Mouse (Mus musculus): ENCODE data around the gene Eif4h. TPM values are rescaled to one million over a fixed set of nuclear protein-coding genes. Genes with fewer than 3 reads are reported as not detected.

Gene Eif4h
- total RNA-seq, 2 experiments from 2014 or later: 322 to 329 TPM

GRCm38 (mm10) chr5:134571730-134572507 is 67.4 kb downstream of the Eif4h start:
- peak; percentile 44 to 61 for DNase-seq (ENCODE audit: low spot score in 2 of 2)

Small RNA genes within 50 kb of the gene (microRNA-seq; reads per million reads assigned to microRNA genes)
- 0 reads per million in 2 experiments for gene Mir7228

Other genes starting within 250 kb of the Eif4h start
- gene Gtf2ird1, start 182.8 kb downstream of the Eif4h start, total RNA-seq (2021): 10 to 100 TPM; 37.4 to 56.6 TPM
- 100 to 1,000 TPM; 116 to 119 TPM for gene Clip2, start 87.1 kb downstream of the Eif4h start, total RNA-seq (2021)
- gene Syna, start 79.3 kb downstream of the Eif4h start, total RNA-seq (2021): under 1 TPM in 1 of 2 experiments, not detected in 1; 0.21 TPM
- 10 to 100 TPM; 54.9 to 64.6 TPM for gene Rfc2, start 58.1 kb downstream of the Eif4h start, total RNA-seq (2021)
- gene Lat2, start 24.5 kb downstream of the Eif4h start, total RNA-seq (2021): 1 to 10 TPM; 1.6 to 3.3 TPM
- 10 to 100 TPM; 59.8 to 63.7 TPM for gene Limk1, start 49.1 kb upstream of the Eif4h start, total RNA-seq (2021)
- 1 to 10 TPM; 7.3 to 7.5 TPM for gene Eln, start 107.8 kb upstream of the Eif4h start, total RNA-seq (2021)

Measured in left cerebral cortex, adult 18-20 months (tissue).